Mouse (Mus musculus): ENCODE data around the gene Itpr3. TPM values are rescaled to one million over a fixed set of nuclear protein-coding genes. Genes with fewer than 3 reads are reported as not detected.

Itpr3 gene
- total RNA-seq, 2 experiments from 2014 or later, result 1.9 to 2.1 TPM

DNA sequence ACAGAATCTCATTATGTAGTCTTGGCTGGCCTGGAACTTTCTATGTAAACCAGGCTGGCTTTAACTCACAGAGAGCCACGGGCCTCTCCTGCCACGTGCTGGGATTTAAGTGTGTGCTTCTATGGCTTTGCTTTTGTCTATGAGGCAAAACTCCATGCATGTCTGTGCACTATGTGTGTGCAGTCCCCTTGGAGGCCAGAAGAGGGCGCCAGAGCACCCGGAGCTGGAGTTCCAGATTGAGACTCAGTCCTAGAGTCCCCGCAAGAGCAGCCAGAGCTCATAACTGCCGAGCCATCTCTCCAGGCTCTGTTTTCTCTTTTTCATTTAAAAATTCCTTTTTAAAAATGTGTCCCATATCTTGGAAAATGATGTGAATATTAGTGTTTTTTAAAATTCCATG, 20.8 kb downstream of the Itpr3 start:
- intact Hi-C loops (cut with DNase I), result no loop called here
- no peak for DNase-seq
- no peak overlapping the region for H3K27ac ChIP-seq
- peak; percentile 49; the same call in 1 of the 2 replicates for TF ChIP-seq CTCF (IDR thresholded peaks at IDR 0.05)
- no peak overlapping the region for H3K4me3 ChIP-seq

DNA sequence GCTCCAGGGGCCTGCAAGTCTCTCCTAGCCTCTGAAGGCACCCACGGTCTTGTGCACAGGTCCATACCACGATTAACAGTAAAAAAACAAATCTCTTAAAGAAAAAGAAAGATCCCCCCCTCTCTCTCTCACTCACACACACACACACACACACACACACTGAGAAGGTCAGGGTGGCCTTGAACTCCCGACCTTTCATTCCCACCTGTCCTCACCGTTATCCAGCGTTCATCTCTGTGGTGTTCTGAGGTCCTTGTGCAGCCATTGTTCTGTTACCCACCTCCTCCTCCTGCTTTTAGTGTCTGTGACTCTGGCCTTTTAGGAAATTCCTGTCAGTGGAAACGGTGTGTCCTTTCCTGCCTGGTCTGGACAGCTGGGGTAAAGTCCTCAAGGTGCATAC, 21.4 kb downstream of the Itpr3 start:
- H3K27ac ChIP-seq, result no peak overlapping the region
- TF ChIP-seq CTCF (IDR thresholded peaks at IDR 0.05), result no peak
- intact Hi-C loops (cut with DNase I), result no loop called here
- H3K4me3 ChIP-seq, result no peak overlapping the region
- no peak for DNase-seq

DNA sequence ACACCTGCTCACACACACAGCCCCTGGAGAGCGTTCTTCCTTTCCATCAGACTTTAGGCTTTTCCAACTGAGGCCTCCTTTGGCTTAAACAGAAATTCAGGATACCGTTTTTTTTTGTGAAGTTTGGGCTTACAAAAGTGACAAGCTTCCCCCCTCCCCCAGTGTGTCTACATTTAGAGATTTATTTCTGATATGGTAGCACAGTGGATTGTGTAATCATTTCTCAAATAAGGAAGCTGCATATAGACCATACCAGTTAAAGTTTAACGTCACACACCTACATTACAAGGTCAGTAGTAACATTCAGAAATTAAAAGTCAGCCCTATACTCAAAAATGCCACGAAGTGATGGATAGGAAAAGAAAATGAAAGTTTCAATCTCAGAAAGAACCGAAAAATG, 24.8 kb downstream of the Itpr3 start:
- no peak for TF ChIP-seq CTCF (IDR thresholded peaks at IDR 0.05)
- Histone ChIP-seq H3K4me3 (no peak overlapping the region), H3K27ac (no peak overlapping the region)
- intact Hi-C loops (cut with DNase I), result no loop called here
- no peak for DNase-seq

DNA sequence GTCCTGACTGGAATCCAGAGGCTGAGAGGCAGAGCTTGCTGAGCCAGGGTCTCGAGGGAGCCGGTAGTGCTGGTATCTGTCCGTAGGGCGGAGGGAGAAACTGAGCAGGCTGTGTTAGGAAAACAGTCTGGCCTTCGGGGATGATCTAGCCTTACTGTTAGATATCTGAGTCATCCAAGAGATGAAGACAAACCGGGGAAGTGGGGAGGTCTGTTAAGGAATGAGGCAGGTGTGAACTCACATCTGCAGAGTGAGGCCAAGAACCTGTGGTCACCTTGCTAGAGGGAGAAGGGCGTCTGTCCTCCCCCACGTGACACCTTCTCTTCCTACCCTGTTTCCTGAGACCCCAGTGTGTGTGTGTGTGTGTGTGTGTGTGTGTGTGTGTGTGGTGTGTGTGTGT, 25.7 kb downstream of the Itpr3 start:
- DNase-seq, result no peak
- intact Hi-C loops (cut with DNase I), result no loop called here
- TF ChIP-seq CTCF (IDR thresholded peaks at IDR 0.05), result no peak
- no peak overlapping the region for H3K27ac ChIP-seq
- no peak overlapping the region for H3K4me3 ChIP-seq

DNA sequence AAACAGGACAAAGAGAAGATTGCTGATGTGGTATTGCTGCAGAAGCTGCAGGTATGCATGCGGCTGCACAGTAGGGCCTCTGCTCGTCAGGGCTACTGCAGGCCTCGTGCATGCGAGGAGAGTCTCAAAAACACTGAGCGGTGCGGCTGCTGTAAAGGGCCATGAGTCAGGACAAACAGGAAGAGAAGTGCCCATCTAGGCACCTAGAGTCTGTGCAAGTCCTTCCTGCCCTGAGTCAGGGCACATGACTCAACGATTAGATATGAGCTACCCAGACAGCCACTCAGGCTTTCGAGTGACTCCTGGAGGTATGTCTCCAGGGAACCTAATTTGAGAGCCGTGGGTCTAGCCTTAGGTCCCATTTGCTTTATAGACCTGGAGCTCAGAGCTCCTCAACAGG, 26.5 kb downstream of the Itpr3 start:
- no peak for DNase-seq
- TF ChIP-seq CTCF (IDR thresholded peaks at IDR 0.05), result no peak
- H3K4me3 ChIP-seq, result no peak overlapping the region
- intact Hi-C loops (cut with DNase I), result no loop called here
- no peak overlapping the region for H3K27ac ChIP-seq

DNA sequence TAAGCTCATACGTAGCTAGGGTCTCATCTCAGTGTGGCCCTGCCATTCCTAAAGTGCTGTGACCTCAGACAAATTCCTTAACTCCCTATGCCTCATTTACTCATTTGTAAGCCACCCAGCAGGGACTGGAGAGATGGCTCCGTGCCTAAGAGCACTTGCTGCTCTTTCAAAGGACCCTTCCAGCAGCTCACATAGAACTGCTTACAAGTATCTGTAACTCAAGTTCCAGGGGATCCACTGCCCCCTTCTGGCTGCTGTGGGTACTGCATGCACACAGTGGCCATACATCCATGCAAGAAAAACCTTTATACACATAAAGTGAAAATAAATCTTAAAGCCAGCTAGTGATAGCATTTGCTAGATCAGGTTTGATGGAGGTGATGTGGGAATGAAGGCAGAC, 28.6 kb downstream of the Itpr3 start:
- DNase-seq, result peak; percentile 44
- Histone ChIP-seq H3K4me3 (no peak overlapping the region), H3K27ac (no peak overlapping the region)
- TF ChIP-seq CTCF (IDR thresholded peaks at IDR 0.05), result peak; percentile 78
- intact Hi-C loops (cut with DNase I), result loop anchor here (5.0 kb wide), 1 partner anchor 53 kb away; no protein-coding TSS in a partner anchor

DNA sequence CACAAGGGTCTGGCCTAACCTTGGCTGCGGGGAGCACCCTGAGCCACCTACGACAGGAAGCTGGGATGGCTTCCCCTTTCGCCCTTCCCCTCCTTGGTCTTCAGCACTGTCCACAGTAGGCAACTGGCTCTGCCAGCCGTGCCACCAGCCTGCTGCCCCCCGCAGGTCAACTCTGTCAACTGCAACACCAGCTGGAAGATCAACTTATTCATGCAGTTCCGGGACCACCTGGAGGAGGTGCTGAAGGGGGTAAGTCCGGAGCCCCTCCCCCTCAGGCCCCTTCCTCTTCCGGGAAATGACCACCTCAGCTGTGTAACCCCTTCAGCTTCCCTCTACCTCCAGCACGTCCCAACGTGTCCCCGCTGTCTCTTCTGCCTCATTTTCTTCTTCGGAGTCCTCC, 30.3 kb downstream of the Itpr3 start:
- TF ChIP-seq CTCF (IDR thresholded peaks at IDR 0.05), result peak; percentile 53
- DNase-seq, result no peak
- Histone ChIP-seq H3K4me3 (no peak overlapping the region), H3K27ac (no peak overlapping the region)
- intact Hi-C loops (cut with DNase I), result loop anchor here (5.0 kb wide), 1 partner anchor 55 kb away; no protein-coding TSS in a partner anchor

DNA sequence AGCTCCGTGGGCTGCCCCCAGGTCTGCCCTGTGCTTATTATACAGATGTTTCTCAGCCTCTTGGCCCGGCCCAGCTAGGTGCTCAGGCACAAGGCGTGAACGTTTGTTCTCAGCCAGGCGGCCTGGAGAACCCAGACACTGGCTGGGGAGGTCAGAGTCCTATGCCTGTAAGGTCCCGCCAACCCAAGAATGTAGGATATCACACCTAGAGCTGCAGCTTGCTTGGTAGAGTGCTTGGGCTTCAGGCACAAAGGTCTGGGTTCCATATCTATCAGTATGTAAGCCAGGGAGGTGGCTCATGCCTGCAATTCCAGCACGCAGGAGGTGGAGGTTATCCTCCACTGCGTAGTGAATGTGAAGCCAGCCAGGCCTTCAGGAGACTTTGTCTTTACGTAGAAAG, 33.0 kb downstream of the Itpr3 start:
- H3K27ac ChIP-seq, result no peak overlapping the region
- intact Hi-C loops (cut with DNase I), result no loop called here
- no peak for TF ChIP-seq CTCF (IDR thresholded peaks at IDR 0.05)
- no peak for DNase-seq
- no peak overlapping the region for H3K4me3 ChIP-seq

DNA sequence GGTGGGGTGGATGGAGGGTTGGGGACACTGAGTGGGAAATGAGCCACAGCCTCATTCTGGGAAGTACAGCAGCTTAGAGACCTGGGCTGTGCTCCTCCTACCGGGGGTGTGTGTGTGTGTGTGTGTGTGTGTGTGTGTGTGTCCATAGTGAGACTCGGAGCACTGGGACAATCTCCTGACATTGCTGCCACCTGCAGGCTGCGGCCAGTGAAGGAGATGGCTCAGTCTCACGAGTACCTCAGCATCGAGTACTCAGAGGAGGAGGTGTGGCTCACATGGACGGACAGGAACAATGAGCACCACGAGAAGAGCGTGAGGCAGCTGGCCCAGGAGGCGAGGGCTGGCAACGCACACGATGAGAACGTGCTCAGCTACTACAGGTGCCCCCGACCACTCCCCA, 38.6 kb downstream of the Itpr3 start:
- H3K27ac ChIP-seq, result no peak overlapping the region
- H3K4me3 ChIP-seq, result no peak overlapping the region
- TF ChIP-seq CTCF (IDR thresholded peaks at IDR 0.05), result no peak
- DNase-seq, result no peak
- intact Hi-C loops (cut with DNase I), result no loop called here

DNA sequence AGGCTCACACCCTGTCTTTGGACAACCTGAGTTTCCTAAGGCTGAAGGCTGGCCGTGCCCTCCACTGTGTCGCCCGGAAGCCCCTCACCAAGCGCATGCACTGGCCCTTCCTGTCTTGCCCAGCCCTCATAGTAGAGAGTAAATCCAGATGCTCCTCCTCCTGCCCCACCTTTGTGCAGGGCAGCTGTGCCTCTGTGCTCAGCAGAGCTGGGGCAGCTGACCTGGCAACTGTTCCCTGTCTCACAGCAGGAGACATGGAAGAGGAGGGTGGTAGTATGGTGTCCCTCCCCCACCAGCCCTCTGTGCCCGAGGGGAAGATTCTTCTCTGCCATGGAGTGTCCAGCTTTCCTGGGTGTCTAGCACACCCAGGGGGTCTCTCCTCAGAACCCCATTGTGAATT, 44.6 kb downstream of the Itpr3 start:
- intact Hi-C loops (cut with DNase I), result no loop called here
- no peak for TF ChIP-seq CTCF (IDR thresholded peaks at IDR 0.05)
- DNase-seq, result no peak
- no peak overlapping the region for H3K27ac ChIP-seq
- H3K4me3 ChIP-seq, result no peak overlapping the region

DNA sequence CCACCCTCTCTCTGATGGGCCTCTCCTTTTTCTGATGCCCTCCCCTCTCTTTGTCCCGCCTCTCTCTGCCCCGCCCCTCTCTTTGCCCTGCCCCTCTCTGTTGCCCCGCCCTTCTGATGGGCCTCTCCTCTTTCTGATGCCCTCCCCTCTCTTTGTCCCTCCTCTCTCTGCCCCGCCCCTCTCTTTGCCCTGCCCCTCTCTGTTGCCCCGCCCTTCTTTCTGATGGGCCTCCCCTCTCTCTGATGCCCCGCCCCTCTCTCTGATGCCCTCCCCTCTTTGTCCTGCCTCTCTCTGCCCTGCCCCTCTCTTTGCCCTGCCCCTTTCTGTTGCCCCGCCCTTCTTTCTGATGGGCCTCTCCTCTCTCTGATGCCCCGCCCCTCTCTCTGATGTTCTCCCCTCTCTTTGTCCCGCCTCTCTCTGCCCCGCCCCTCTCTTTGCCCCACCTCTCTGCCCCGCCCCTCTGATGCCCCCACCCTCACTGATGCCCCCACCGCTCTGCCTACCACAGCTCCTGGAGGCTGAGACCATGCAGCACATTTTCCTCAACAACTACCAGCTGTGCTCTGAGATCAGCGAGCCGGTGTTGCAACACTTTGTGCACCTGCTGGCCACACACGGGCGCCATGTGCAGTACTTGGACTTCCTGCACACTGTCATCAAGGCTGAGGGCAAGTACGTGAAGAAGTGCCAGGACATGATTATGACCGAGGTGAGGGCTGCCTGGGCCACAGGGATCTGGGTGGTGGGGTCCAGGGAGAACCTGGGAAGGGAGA, 48.8 kb downstream of the Itpr3 start:
- intact Hi-C loops (cut with DNase I), result no loop called here

DNA sequence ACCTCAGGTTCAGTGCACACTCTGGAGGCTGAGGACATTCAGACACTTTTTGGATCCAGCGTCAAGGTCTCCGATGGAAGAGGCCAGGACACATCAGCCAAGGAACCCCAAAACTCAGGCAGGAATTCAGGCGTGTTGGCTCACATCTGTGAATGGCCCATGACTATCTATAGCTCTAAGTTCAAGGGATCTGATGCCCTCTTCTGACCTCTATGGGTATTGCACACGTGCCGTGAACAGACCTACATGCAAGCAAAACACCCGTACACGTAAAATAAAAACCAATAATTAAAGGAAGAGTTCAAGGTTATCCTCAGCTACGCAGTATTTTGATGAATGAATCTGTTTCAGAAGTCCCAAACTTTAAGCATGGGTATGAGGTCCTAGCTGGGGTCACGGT, 49.6 kb downstream of the Itpr3 start:
- no peak overlapping the region for H3K27ac ChIP-seq
- no peak for DNase-seq
- H3K4me3 ChIP-seq, result no peak overlapping the region
- peak; percentile 47 for TF ChIP-seq CTCF (IDR thresholded peaks at IDR 0.05)
- intact Hi-C loops (cut with DNase I), result no loop called here

More for the DNA sequence above, 48.8 kb downstream of the Itpr3 start:
- no peak for DNase-seq
- H3K4me3 ChIP-seq, result no peak overlapping the region
- TF ChIP-seq CTCF (IDR thresholded peaks at IDR 0.05), result no peak
- H3K27ac ChIP-seq, result no peak overlapping the region

DNA sequence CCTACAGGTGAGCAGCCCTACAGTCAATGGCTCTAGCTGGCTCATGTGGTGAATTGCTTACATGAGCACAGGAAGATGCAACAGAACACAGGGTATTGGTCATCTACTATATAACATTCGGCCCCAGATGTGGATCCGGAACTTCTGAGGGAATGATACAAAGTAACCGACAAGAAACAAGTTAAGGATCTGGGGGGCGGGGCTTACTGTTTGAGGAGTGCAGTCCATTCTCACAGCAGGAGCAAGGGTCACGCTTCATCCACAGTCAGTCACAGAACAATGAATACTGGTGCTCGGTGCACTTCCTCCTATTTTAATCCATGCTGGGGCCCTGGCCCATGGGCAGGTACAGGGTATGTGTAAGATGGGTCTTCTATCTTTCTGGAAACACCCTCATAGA, 50.8 kb downstream of the Itpr3 start:
- DNase-seq, result no peak
- H3K27ac ChIP-seq, result no peak overlapping the region
- no peak for TF ChIP-seq CTCF (IDR thresholded peaks at IDR 0.05)
- intact Hi-C loops (cut with DNase I), result no loop called here
- no peak overlapping the region for H3K4me3 ChIP-seq

DNA sequence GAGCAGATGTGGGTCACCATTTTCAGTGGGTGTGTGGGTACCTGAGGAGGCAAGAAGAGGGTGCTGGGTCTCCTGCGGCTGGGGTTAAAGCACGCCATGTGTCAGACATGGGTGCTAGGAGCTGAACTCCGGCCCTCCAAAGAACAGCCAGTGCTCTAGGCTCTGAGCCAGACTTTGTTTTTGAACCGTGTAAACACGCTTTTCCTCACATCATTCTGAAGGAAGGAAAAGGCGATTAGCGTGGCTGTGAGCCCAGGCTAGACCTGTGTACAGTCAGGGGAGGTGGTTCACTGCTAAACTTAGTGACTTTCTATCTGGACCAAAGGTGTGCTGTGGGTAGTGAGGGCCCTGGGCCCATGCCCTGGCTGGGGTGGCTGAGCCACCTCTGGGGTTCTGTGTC, 53.0 kb downstream of the Itpr3 start:
- intact Hi-C loops (cut with DNase I), result no loop called here
- Histone ChIP-seq H3K27ac (no peak overlapping the region), H3K4me3 (no peak overlapping the region)
- no peak for TF ChIP-seq CTCF (IDR thresholded peaks at IDR 0.05)
- DNase-seq, result no peak

All from gastrocnemius, adult 2 months (tissue).